Mouse (Mus musculus): Measurements from ENCODE around the gene Plcd1.

- TF ChIP-seq CTCF (IDR thresholded peaks at IDR 0.05; ENCODE audit: low read depth) (no peak), EP300 (IDR thresholded peaks at IDR 0.05; ENCODE audit: low read depth) (no peak)
These were observed 29.0 kb downstream of the Plcd1 start for GRCm38 (mm10) chr9:119064296-119064695.

All from liver, postnatal 0 days (tissue).